ENCODE assay signal across 9 mouse cellular contexts in genomic region chr10:75304049-75304405, GRCm38 (mm10). TPM values are rescaled to one million over a fixed set of nuclear protein-coding genes. Genes with fewer than 3 reads are reported as not detected.
A peak's percentile ranks its signal among the peaks of the same experiment; 100 is the strongest.
DNase-seq lines count a peak whose midpoint lies in the region; ATAC-seq and TF ChIP-seq lines count a peak whose summit lies in the region.
"Had no signal": no experiment of that assay in that cellular context is flagged by ENCODE, and none has a peak within 500 bp of the region (broad histone marks: within the 10 kb centered on the region; RNA-seq: fewer than 3 reads in every experiment).

No protein-coding gene starts in this region.

- DNase-seq in gastrocnemius, adult 2 months, result no peak
- no peak for DNase-seq in gastrocnemius, adult 8-10 months (ENCODE audit: low spot score in 2 of 2)
- no peak for DNase-seq in kidney, adult 11 months
- no peak for DNase-seq in CH12.LX (ENCODE audit: extremely low read depth)
- DNase-seq in forebrain, postnatal 0 days, result no peak
- DNase-seq in ovary, adult 18-20 months (ENCODE audit: low spot score), result no peak

- peaks cover 27% of the 10 kb centered on the region for H3K4me1 ChIP-seq in kidney, embryonic 16.5 days (ENCODE audit: insufficient read depth, low read length)
- peaks cover 9 to 69% of the 10 kb centered on the region in 2 experiments for H3K4me1 ChIP-seq in CH12.LX (ENCODE audit: control insufficient read depth in 1 of 2, insufficient read depth in 2 of 2)
- H3K4me1 ChIP-seq in forebrain, postnatal 0 days (ENCODE audit: insufficient read depth), result peaks cover 7% of the 10 kb centered on the region; the same call in 1 of the 2 replicates
- H3K4me1 ChIP-seq: limb, embryonic 12.5 days had no signal

- dilution Hi-C loops in CH12.LX (cut with MboI; ENCODE audit: extremely low pct_ligation_motif_present, extremely low pct_unique_long_range_greater_than_20kb, low sequenced_read_pairs), result no loop called here

- ATAC-seq in kidney, embryonic 16.5 days (ENCODE audit: low FRiP score, low TSS enrichment), result peak; percentile 28; the same call in 1 of the 2 replicates
- no peak for ATAC-seq in forebrain, postnatal 0 days
- ATAC-seq in erythroid progenitor cell, adult 5-6 weeks (replicated peaks; ENCODE audit: low FRiP score, poor library complexity, severe bottlenecking), result no peak

- no peak for TF ChIP-seq EP300 in CH12.LX (IDR thresholded peaks at IDR 0.05; ENCODE audit: low read length)

- TF ChIP-seq POLR2A in CH12.LX (IDR thresholded peaks at IDR 0.05; ENCODE audit: low read depth, low read length), result no peak

- H3K36me3 ChIP-seq in kidney, embryonic 16.5 days (ENCODE audit: insufficient read depth, low read length), result peaks cover 35% of the 10 kb centered on the region
- H3K36me3 ChIP-seq in CH12.LX (replicated peaks in 1 of 2; ENCODE audit: control insufficient read depth in 1 of 2, insufficient read depth in 1 of 2, low read length in 1 of 2), result peaks cover 34 to 71% of the 10 kb centered on the region in 2 experiments
- H3K36me3 ChIP-seq in forebrain, postnatal 0 days (ENCODE audit: insufficient read depth), result peaks cover 42% of the 10 kb centered on the region

- H3K9ac ChIP-seq in kidney, embryonic 16.5 days (replicated peaks; ENCODE audit: low read length), result peak overlapping the region; percentile 32; the same call in 1 of the 2 replicates
- no peak overlapping the region for H3K9ac ChIP-seq in CH12.LX (ENCODE audit: insufficient read depth, low read depth)
- H3K9ac ChIP-seq in forebrain, postnatal 0 days, result no peak overlapping the region
- H3K9ac ChIP-seq: limb, embryonic 12.5 days had no signal

- no peak for TF ChIP-seq RAD21 in CH12.LX (IDR thresholded peaks at IDR 0.05; ENCODE audit: low read depth, low read length)

- H3K9me3 ChIP-seq in kidney, embryonic 16.5 days (ENCODE audit: low read length), result no peaks in the 10 kb centered on the region
- no peaks in the 10 kb centered on the region for H3K9me3 ChIP-seq in CH12.LX (replicated peaks; ENCODE audit: low read length)
- H3K9me3 ChIP-seq in forebrain, postnatal 0 days (ENCODE audit: low read length), result no peaks in the 10 kb centered on the region
- H3K9me3 ChIP-seq: limb, embryonic 12.5 days had no signal

- 71% methylated on average over 5 of the region's 5 CpGs for WGBS in kidney, embryonic 16.5 days
- 73% methylated on average over 5 of the region's 5 CpGs for WGBS in forebrain, postnatal 0 days

- no peak overlapping the region for H3K4me3 ChIP-seq in gastrocnemius, adult 2 months
- H3K4me3 ChIP-seq in kidney, embryonic 16.5 days (ENCODE audit: low read length), result no peak overlapping the region
- H3K4me3 ChIP-seq in CH12.LX (replicated peaks in 1 of 3; ENCODE audit: low read depth in 2 of 3, low read length in 2 of 3, poor library complexity in 1 of 3), result no peak overlapping the region
- H3K4me3 ChIP-seq in forebrain, postnatal 0 days (ENCODE audit: low read depth, low read length), result no peak overlapping the region
- H3K4me3 ChIP-seq: limb, embryonic 12.5 days had no signal

- no peak for TF ChIP-seq CTCF in gastrocnemius, adult 2 months (IDR thresholded peaks at IDR 0.05)
- no peak for TF ChIP-seq CTCF in CH12.LX (conservative IDR thresholded peaks at IDR 0.05 in 1 of 2, IDR thresholded peaks at IDR 0.05 in 1 of 2; ENCODE audit: low read depth in 2 of 2, low read length in 2 of 2)
- TF ChIP-seq CTCF in forebrain, postnatal 0 days (IDR thresholded peaks at IDR 0.05; ENCODE audit: low read depth), result no peak

- no peaks in the 10 kb centered on the region; the same call in 1 of the 2 replicates for H3K79me2 ChIP-seq in CH12.LX (replicated peaks; ENCODE audit: control insufficient read depth, extremely low read depth, insufficient read depth, poor library complexity, severe bottlenecking)

- no peak overlapping the region for H3K4me2 ChIP-seq in kidney, embryonic 16.5 days (replicated peaks; ENCODE audit: low read depth, low read length)
- H3K4me2 ChIP-seq in CH12.LX (ENCODE audit: insufficient read depth, low read depth, poor library complexity, severe bottlenecking), result no peak overlapping the region
- H3K4me2 ChIP-seq in forebrain, postnatal 0 days (ENCODE audit: low read depth), result no peak overlapping the region
- H3K4me2 ChIP-seq: limb, embryonic 12.5 days had no signal

- in situ Hi-C loops in CH12.LX (cut with MboI; ENCODE audit: low pct_ligation_motif_present, low pct_unique_long_range_greater_than_20kb, low sequenced_read_pairs), result no loop called here

- H3K27ac ChIP-seq in gastrocnemius, adult 2 months, result peak overlapping the region; percentile 46
- peak overlapping the region; percentile 80 for H3K27ac ChIP-seq in kidney, embryonic 16.5 days (ENCODE audit: low read length)
- H3K27ac ChIP-seq in CH12.LX (ENCODE audit: insufficient read depth, low read depth), result no peak overlapping the region
- H3K27ac ChIP-seq in forebrain, postnatal 0 days (ENCODE audit: low read depth, low read length), result peak overlapping the region; percentile 57
- H3K27ac ChIP-seq: limb, embryonic 12.5 days had no signal

- intact Hi-C loops in gastrocnemius, adult 2 months (cut with DNase I), result no loop called here

- no peaks in the 10 kb centered on the region for H3K27me3 ChIP-seq in kidney, embryonic 16.5 days (ENCODE audit: insufficient read depth, low read length)
- no peaks in the 10 kb centered on the region for H3K27me3 ChIP-seq in CH12.LX (replicated peaks)
- no peaks in the 10 kb centered on the region for H3K27me3 ChIP-seq in forebrain, postnatal 0 days (ENCODE audit: insufficient read depth, low read length)
- H3K27me3 ChIP-seq: limb, embryonic 12.5 days had no signal

TF ChIP-seq in CH12.LX, 34 proteins besides CTCF, POLR2A, EP300 and RAD21:
- TF ChIP-seq MAZ (IDR thresholded peaks at IDR 0.05; ENCODE audit: low read depth, low read length) (0 out of 2 replicates have a peak, but pooled peaks have one; percentile 27), MYC (IDR thresholded peaks at IDR 0.05; ENCODE audit: low read depth, low read length) (no peak), JUN (IDR thresholded peaks at IDR 0.05; ENCODE audit: insufficient read depth, low read depth, low read length) (no peak), RCOR1 (conservative IDR thresholded peaks at IDR 0.05; ENCODE audit: low read depth, low read length) (no peak), ELF1 (IDR thresholded peaks at IDR 0.05; ENCODE audit: low read depth, low read length) (no peak), IRF4 (IDR thresholded peaks at IDR 0.05; ENCODE audit: low read depth, low read length) (peak; percentile 25; the same call in 1 of the 2 replicates), USF2 (conservative IDR thresholded peaks at IDR 0.05; ENCODE audit: low read depth, low read length) (no peak), ZC3H11A (IDR thresholded peaks at IDR 0.05; ENCODE audit: low read depth, low read length) (no peak)

RNA-seq across cellular contexts. Expression of gene Adora2a, which starts 12.7 kb away (rescaled TPM):
- under 1 TPM; 0.92 to 0.98 TPM for total RNA-seq in gastrocnemius, adult 2 months (2021)
- 1 to 10 TPM in 1 of 4 experiments, under 1 TPM in 3; 0.29 to 1.7 (median 0.76) TPM for total RNA-seq in gastrocnemius, adult 8-10 months (2022)
- 6.4 and 6.5 TPM in 2 replicates for polyA plus RNA-seq in kidney, embryonic 16.5 days (2015; fragmentation: Nextera tagmentation; extraction: Ambion mirVana)
- total RNA-seq in CH12.LX (2012; rRNA removed), result 7.1 and 14.4 TPM in 2 replicates
- total RNA-seq in CH12.LX (2014; rRNA removed), result 2.5 and 3.2 TPM in 2 replicates
- 6.4 and 7.6 TPM in 2 replicates for polyA plus RNA-seq in CH12.LX (2012; ENCODE audit: insufficient read length, low read depth)
- 19.5 and 22.5 TPM in 2 replicates for total RNA-seq in forebrain, postnatal 0 days (2014; rRNA removed)
- polyA plus RNA-seq in forebrain, postnatal 0 days (2015; fragmentation: Nextera tagmentation; extraction: Ambion mirVana), result 9.4 TPM in 2 replicates
- total RNA-seq in erythroid progenitor cell, adult 5-6 weeks (2015; ENCODE audit: low replicate concordance), result 2.2 TPM in 1 of 2 replicates, not detected in the other
- total RNA-seq in erythroid progenitor cell, adult 5-6 weeks (2017; ENCODE audit: low replicate concordance), result 0.26 TPM in 1 of 2 replicates, not detected in the other
